Mouse (Mus musculus) myocyte (in vitro differentiated cells): ENCODE measurements around the gene Prcd. TPM values are rescaled to one million over a fixed set of nuclear protein-coding genes. Genes with fewer than 3 reads are reported as not detected.

Experiments used
- H3K27me3 ChIP-seq: one replicate; pipeline ENCODE4 v1.6.1; 2011; ENCODE audit not compliant: control insufficient read depth, insufficient read depth, insufficient read length
- H3K36me3 ChIP-seq: one replicate; pipeline ENCODE4 v1.6.1; 2011; ENCODE audit not compliant: control insufficient read depth, insufficient read depth
- H3K4me2 ChIP-seq: one replicate; pipeline ENCODE4 v1.6.1; 2011; ENCODE audit warnings: low read depth, control low read depth
- H3K4me3 ChIP-seq: one replicate; pipeline ENCODE4 v1.5.1; 2011; ENCODE audit warnings: mild to moderate bottlenecking, control low read depth, moderate library complexity
- H3K79me2 ChIP-seq: one replicate; pipeline ENCODE4 v1.6.1; 2011; ENCODE audit not compliant: control insufficient read depth, insufficient read depth
- H3ac ChIP-seq: one replicate; pipeline ENCODE4 v1.6.1; 2011; ENCODE audit not compliant: control insufficient read depth, insufficient read length
- CEBPB ChIP-seq: IDR thresholded peaks from 2 replicates; pipeline ENCODE4 v1.6.1; 2011; ENCODE audit warnings: mild to moderate bottlenecking, moderate library complexity; ENCODE audit not compliant: poor library complexity, insufficient read depth, severe bottlenecking
- E2F4 ChIP-seq: IDR thresholded peaks from one replicate; pipeline ENCODE4 v1.6.1; 2011; ENCODE audit warnings: mild to moderate bottlenecking, control low read depth, moderate library complexity; ENCODE audit not compliant: insufficient read depth
- MAX ChIP-seq: IDR thresholded peaks from one replicate; pipeline ENCODE4 v1.6.1; 2011; ENCODE audit warnings: low read depth, mild to moderate bottlenecking, control low read depth
- MYOD1 ChIP-seq, 3 experiments: IDR thresholded peaks; one replicate each; pipeline ENCODE4 v1.6.1; 2011; ENCODE audit warnings: control low read depth in 2 of 3, low read depth in 2 of 3, mild to moderate bottlenecking in 2 of 3, moderate library complexity in 1 of 3; ENCODE audit not compliant: insufficient read length in 2 of 3, control insufficient read depth in 1 of 3
- MYOG ChIP-seq, 3 experiments: IDR thresholded peaks; one replicate each; pipeline ENCODE4 v1.6.1; 2011; ENCODE audit warnings: control low read depth in 2 of 3, low read depth in 2 of 3, mild to moderate bottlenecking in 2 of 3; ENCODE audit not compliant: insufficient read length in 2 of 3, control insufficient read depth in 1 of 3, insufficient read depth in 1 of 3
- POLR2A ChIP-seq: IDR thresholded peaks from one replicate; pipeline ENCODE4 v1.6.1; 2011; ENCODE audit warnings: low read depth, mild to moderate bottlenecking, control low read depth, moderate library complexity; ENCODE audit not compliant: insufficient read length
- POLR2AphosphoS2 ChIP-seq: IDR thresholded peaks from one replicate; pipeline ENCODE4 v1.6.1; 2011; ENCODE audit warnings: low read depth, control low read depth; ENCODE audit not compliant: insufficient read length
- REST ChIP-seq: IDR thresholded peaks from one replicate; pipeline ENCODE4 v1.6.1; 2011; ENCODE audit warnings: mild to moderate bottlenecking, control low read depth, moderate library complexity; ENCODE audit not compliant: insufficient read depth, insufficient read length
- SRF ChIP-seq: IDR thresholded peaks from one replicate; pipeline ENCODE4 v1.6.1; 2011; ENCODE audit warnings: low read depth; ENCODE audit not compliant: control insufficient read depth, insufficient read length
- TCF12 ChIP-seq: IDR thresholded peaks from one replicate; pipeline ENCODE4 v1.6.1; 2011; ENCODE audit warnings: mild to moderate bottlenecking, control low read depth; ENCODE audit not compliant: poor library complexity, insufficient read depth, severe bottlenecking
- TCF3 ChIP-seq: IDR thresholded peaks from one replicate; pipeline ENCODE4 v1.6.1; 2011; ENCODE audit warnings: low read depth, control low read depth; ENCODE audit not compliant: insufficient read length
- USF1 ChIP-seq: IDR thresholded peaks from one replicate; pipeline ENCODE4 v1.6.1; 2011; ENCODE audit warnings: low read depth, mild to moderate bottlenecking, control low read depth, moderate library complexity
- polyA plus RNA-seq: library from polyadenylated mRNA; unstranded; fragments of >200 nt; fragmentation: generic; extraction: Trizol; gene quantifications from one replicate; pipeline ENCODE4 v1.2.1, GENCODE M21; 2012; ENCODE audit warnings: missing spikeins

Gene Prcd
- polyA plus RNA-seq, 1 experiment = 0.74 TPM

DNA sequence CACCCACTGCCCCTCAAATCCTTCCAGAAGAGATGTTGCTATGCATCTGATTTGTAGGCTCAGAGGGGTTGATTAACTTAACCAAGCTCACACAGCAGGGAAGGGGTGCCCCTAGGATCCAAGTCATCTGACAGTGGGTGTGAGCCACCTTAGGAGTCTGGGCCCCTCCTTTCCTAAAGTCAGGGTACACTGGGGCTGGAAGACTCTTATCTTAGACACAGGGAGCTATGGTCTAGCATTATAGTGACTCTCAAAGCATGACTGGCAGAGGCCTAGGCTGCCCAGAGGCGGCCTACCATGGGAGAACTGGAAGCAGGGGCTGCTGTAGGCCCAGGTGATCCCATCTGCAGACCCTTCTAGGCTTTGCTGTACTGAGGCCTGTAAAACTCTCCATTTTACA lies 40.8 kb upstream of the Prcd start:
- TF ChIP-seq POLR2AphosphoS2 = no peak
- no peak for TF ChIP-seq TCF3
- no peak for TF ChIP-seq MAX
- TF ChIP-seq POLR2A = no peak
- H3K79me2 ChIP-seq = peaks cover 5% of the 10 kb centered on the region
- H3K27me3 ChIP-seq = no peaks in the 10 kb centered on the region
- H3ac ChIP-seq = no peak overlapping the region
- H3K4me2 ChIP-seq = no peak overlapping the region
- no peaks in the 10 kb centered on the region for H3K36me3 ChIP-seq
- H3K4me3 ChIP-seq = no peak overlapping the region

DNA sequence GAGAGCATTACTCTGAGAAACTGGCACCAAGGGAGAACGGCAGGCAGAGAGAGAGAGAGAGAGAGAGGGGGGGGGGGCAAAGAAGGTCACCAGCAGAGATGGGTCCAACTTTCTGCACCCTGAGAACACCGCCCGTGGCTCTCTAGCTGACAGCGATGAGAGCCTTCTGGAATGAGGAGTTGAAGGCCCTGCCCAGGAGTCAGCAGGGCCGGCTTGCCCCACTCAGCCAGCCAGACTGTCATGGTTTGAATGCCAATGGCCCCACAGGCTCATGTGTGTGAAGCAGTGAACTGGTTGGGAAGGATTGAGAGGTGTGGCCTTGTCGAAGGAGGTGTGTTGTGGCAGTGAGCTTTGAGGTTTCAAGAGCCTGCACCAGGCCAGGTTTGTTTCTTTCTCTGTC lies 40.1 kb upstream of the Prcd start:
- Histone ChIP-seq H3K4me2 (no peak overlapping the region), H3K36me3 (no peaks in the 10 kb centered on the region), H3ac (no peak overlapping the region), H3K4me3 (no peak overlapping the region), H3K79me2 (peaks cover 9% of the 10 kb centered on the region), H3K27me3 (no peaks in the 10 kb centered on the region)
- TF ChIP-seq USF1 (no peak), POLR2A (no peak), SRF (no peak), CEBPB (no peak), E2F4 (no peak), MAX (no peak), TCF12 (no peak), TCF3 (no peak)

DNA sequence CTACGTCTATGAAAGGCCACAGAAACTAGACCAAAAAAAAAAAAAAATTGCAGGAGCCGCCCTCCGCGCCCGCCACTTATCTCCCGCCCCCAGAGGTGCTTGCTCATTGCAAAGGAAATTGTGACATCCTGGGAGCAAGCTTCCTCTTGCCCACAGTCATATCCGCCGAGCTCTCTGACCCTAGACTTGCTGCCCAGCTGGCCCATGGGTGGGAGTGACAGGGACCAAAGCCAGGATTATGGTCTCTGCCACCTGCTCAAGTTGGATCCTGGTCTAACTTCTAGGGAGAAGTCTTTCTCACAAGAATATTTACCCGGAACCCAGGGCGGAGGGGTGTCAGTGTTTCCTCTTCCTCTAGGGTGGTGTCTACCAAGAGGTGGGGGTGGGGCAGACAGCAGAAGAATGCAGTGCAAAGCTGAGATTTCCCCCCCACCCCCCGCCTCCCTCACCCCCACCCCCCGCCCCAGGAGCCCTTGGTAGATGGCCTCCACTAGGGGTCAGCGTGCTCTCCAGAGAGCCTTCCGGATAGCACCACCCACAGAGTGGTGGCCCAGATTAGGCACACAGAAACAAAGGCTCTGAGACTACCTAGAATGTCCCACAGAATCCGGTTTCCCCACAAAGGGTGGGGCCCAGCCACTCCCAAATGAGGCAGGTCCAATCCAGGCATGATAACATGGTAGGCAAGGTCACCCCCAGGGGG lies 37.4 kb upstream of the Prcd start:
- H3K4me3 ChIP-seq = peak overlapping the region; percentile 18
- peak overlapping the region; percentile 88 for H3K4me2 ChIP-seq

DNA sequence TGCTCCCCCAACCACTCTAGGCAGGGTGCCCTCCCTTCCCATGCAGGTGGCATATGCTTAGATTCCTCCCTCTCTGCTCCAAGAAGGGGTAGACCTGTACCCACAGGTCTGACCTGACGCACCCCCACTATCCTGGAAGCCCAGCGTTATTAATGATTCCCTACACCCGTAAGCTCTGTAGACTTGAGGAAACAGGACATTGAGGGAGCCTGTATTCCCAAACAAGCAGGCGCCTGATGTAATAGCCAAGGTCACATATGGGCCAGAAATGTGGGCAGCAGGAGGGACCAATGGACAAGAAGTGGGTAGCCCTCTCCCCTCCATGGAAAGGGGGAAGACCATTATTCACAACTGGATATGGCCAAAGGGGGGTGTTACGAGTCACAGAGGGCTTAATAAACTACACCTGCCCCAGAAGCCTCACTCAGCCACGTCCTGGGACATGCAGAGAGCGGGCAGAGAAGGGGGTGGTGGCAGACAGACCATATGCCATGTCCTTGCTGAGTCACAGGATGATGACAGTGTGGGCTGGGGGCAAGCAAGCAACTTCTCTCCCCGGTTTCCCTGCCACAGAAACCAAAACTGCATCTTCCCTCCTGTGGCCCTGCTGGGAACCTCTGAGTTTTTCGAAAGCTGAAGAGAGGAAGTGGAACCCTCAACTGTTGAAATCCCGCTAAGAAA lies 36.8 kb upstream of the Prcd start:
- no peak overlapping the region for H3ac ChIP-seq
- H3K4me3 ChIP-seq = peak overlapping the region; percentile 18
- TF ChIP-seq MYOD1 (IDR thresholded peaks at IDR 0.05; ENCODE audit: control insufficient read depth in 1 of 3, insufficient read length in 2 of 3, low read depth in 2 of 3) (peak in 2 of 3 experiments; percentile 24 to 87), E2F4 (no peak), TCF12 (no peak), CEBPB (peak; percentile 58; the same call in 1 of the 2 replicates), USF1 (no peak), POLR2A (peak; percentile 44), MYOG (IDR thresholded peaks at IDR 0.05; ENCODE audit: control insufficient read depth in 1 of 3, insufficient read depth in 1 of 3, insufficient read length in 2 of 3, low read depth in 2 of 3) (peak in 1 of 3 experiments; percentile 77), REST (no peak), TCF3 (no peak), POLR2AphosphoS2 (peak; percentile 46), MAX (no peak), SRF (no peak)
- H3K79me2 ChIP-seq = peaks cover 28% of the 10 kb centered on the region
- peak overlapping the region; percentile 88 for H3K4me2 ChIP-seq
- no peaks in the 10 kb centered on the region for H3K36me3 ChIP-seq
- H3K27me3 ChIP-seq = no peaks in the 10 kb centered on the region

More for the DNA sequence above, 37.4 kb upstream of the Prcd start:
- peaks cover 28% of the 10 kb centered on the region for H3K79me2 ChIP-seq
- no peaks in the 10 kb centered on the region for H3K27me3 ChIP-seq
- TF ChIP-seq MAX (no peak), USF1 (no peak), POLR2A (no peak), TCF3 (peak; percentile 67), CEBPB (peak; percentile 87), POLR2AphosphoS2 (peak; percentile 26), REST (no peak), MYOG (IDR thresholded peaks at IDR 0.05; ENCODE audit: control insufficient read depth in 1 of 3, insufficient read depth in 1 of 3, insufficient read length in 2 of 3, low read depth in 2 of 3) (peak in 2 of 3 experiments; percentile 19 to 89), SRF (no peak), TCF12 (peak; percentile 81), E2F4 (peak; percentile 8), MYOD1 (IDR thresholded peaks at IDR 0.05; ENCODE audit: control insufficient read depth in 1 of 3, insufficient read length in 2 of 3, low read depth in 2 of 3) (peak in 2 of 3 experiments; percentile 77 to 91)
- H3K36me3 ChIP-seq = no peaks in the 10 kb centered on the region
- H3ac ChIP-seq = no peak overlapping the region

GRCm38 (mm10) chr11:116617641-116618040 lies 35.7 kb upstream of the Prcd start:
- Histone ChIP-seq H3K4me2 (peak overlapping the region; percentile 88), H3K4me3 (peak overlapping the region; percentile 18), H3ac (no peak overlapping the region), H3K27me3 (no peaks in the 10 kb centered on the region), H3K36me3 (no peaks in the 10 kb centered on the region), H3K79me2 (peaks cover 33% of the 10 kb centered on the region)
- TF ChIP-seq POLR2AphosphoS2 (no peak), MAX (no peak), POLR2A (no peak), MYOD1 (IDR thresholded peaks at IDR 0.05; ENCODE audit: control insufficient read depth in 1 of 3, insufficient read length in 2 of 3, low read depth in 2 of 3) (no peak), CEBPB (0 out of 2 replicates have a peak, but pooled peaks have one; percentile 25)
